Mouse (Mus musculus) B cell, adult 2 months (primary cell): Measurements from ENCODE around the gene Ccdc13.

Experiments used
- DNase-seq, 2 experiments: peaks; one replicate each; pipeline ENCODE4 v3.0.0; 2022

The Ccdc13 gene

DNA sequence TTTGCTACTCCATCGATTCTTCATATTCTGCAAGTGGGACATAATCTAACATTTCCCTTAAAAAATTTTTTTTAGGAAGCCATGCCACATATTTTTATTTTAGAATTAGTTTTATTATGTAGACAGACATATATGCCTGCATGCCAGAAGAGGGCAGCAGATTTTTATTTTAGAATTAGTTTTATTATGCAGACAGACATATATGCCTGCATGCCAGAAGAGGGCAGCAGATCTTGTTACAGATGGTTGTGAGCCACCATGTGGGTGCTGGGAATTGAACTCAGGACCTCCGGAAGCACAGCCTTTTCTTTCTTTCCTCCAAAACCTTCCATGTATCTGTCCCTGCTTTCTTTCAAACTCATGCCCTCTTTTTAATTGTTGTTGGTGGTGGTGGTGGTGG is 3.7 kb upstream of the Ccdc13 start:
- peak in 1 of 2 experiments; percentile 14 for DNase-seq

DNA sequence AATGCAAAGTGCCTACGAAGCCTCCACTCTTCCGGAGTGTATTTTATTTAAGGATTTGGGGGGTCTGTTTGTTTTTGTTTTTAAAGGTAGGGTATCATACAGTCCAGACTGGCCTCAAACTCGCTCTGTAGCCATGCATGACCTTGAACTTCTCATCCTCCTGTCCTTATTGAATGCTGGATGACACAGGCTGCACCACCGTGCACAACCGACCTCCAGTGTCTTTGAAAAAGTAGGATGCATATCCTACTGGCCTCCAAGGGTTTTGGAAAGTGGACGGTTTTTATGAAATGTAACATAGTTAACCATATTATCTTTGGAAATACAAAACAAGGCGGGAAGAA is 333 bp upstream of the Ccdc13 start:
- no peak for DNase-seq

DNA sequence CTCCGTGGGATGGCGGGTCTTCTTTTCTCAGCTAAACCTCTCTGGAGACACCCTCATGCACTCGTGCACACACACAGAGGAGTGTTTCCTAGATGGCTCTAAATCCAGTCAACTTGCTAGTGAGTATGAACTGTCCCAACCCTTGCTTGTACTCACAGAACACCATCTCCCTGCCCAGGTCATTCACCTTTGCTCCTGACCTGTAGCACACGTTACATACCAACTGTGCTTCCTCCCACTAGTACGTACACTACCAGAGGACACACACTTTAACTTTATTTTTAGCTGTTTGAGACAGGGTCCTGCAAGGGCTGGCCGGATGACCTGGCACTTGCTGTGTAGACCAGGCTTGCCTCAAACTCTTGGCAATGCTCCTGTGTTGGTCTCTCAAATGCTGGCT is 1.3 kb downstream of the Ccdc13 start:
- no peak for DNase-seq

- no peak for DNase-seq
These were observed 5.4 kb downstream of the Ccdc13 start for GRCm38 (mm10) chr9:121833825-121834224.

DNA sequence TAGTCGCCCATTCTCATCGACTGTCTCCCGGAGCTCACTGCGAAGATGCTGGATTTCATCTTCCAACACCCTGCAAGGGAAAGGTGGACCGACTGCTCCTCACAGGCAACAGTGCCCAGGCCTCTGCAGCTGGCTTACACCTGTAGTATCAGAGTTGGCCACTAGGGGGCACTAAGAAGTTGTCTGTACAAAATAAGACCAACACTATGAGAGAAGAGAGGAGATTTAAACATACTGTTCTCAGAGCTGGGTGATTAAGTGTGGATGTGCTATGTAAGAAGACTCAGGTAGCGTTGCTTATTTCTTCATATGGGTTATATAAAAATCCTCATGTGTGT is 8.3 kb downstream of the Ccdc13 start:
- peak; percentile 86 to 89 for DNase-seq

DNA sequence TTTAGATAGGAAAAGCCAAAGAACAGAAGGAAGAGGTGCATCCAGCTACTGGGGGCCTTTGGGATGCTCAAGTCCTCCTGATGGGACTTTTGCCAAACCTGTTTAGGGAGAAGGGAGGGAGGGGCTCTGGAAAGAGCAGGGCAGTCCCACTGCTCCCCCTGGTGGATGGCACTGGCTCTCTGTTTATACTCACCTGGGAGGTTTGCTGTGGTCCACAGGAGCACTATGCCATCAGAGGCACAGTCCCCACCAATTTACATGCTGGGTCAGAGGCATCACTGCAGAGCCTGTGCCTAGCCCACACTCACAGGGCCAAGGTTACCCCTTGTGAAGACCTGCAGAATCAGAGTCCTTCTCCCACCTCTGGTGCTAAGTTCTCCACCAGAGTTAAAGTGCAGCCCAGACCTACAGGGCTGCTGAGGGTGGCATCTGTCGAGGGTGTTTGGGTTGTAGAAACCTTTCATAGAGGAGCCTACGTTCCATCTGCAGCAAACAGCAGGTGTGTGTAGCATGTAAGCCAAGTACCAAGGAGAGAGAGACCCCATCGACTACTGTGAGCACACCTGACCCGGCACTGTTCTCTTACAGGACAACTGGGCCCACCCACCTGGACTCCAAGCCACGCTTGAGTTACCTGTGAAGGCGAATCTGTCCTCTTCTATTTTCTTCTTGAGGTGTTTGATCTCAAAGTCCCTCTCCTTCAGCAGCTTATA is 8.9 kb downstream of the Ccdc13 start:
- peak; percentile 55 to 57 for DNase-seq

GRCm38 (mm10) chr9:121829270-121829992 is 9.8 kb downstream of the Ccdc13 start:
- no peak for DNase-seq

DNA sequence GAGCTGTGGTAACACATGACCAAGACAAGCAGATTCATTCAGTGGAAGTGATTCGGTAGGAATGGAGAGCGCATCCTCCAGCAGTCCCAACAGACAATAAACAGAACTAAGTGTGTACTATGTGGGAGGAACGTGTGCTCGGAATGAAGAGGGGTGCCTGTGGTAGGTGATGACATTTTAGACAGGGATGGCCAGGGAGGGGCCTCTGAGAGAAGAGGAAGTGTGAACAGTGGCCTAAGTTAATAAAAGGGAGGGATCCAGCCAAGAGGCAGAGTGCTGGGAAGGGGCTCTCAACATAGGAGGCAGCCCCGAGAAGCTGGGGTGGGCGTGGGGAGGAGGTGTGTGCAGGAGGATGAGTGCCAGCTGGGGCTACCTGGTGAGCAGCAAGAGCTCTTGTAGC is 10.9 kb downstream of the Ccdc13 start:
- no peak for DNase-seq

DNA sequence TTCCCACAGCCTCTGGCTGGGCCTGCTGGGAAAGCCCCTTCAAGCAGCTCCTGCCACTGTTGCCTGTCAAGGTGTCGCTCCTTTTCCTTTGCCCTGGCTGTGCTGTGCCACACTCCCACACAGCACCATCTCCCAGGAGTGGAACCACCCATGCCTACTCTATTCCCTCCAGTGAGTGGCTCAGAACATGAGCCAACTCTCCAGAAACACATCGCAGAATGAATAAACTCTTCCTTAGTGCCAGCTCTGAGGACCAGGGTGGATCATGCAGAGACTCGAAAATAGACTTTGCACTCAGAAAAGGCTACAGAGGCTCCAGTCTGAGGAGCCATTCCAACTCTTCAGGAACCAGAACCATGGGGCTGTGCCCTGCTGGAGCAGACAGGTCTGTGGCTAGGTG is 12.9 kb downstream of the Ccdc13 start:
- no peak for DNase-seq

DNA sequence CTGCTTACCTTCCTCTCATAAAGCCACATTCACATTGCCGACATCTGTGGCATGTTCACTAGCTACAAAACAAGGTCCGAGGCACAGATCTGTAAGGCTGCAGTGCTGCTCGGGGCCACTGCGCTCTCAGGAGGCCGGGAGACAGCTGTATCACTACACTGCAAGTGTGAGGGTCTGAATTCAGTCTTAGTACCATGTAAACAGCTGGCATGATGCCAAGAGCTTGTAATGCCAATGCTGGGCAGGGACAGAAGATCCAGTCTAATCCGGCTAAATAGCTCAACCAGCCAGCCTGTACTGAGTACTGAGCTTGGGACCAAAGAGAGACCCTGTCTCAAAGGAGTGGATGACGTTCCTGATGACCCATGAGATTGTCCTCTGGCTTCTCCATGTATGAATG is 15.3 kb downstream of the Ccdc13 start:
- no peak for DNase-seq

DNA sequence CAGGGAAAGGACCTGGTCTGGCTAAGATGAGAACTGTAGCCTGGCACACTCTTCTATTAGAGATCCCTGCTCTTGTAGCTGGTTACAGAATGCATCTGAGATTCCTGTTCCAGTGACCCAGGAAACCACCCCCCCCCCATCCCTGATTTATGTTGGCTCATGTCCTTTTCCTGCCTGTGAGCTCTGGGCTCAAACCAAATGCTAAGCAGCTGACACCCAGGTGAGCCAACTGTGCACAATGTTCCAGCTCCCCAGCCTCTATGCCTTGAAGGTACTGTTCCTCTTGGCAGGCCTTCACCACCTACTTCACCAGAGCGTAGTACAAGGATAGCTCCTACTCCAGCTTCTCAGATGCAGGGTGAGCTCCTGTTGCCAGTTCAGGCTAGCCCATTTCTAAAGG is 16.2 kb downstream of the Ccdc13 start:
- DNase-seq = no peak

DNA sequence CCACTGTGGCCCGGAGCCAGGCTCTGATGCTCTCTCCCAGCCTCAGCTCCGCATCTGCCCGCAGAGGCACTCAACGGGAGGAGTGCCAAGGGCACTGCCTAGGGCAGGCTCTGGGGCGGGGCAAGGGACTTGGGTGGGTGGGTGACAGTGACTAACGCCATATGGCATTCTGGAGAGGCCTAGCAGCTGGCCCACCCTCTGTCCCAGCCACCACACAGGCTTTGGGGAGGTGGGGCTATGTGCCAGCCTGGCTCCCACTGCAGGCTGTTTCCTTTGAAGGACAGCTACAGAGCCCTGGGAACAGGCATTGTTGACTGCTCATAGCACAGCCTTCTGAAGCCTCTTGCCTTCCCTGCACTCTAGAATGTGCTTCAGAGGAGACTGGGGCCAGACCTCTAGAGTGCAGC is 16.7 kb downstream of the Ccdc13 start:
- DNase-seq = no peak

- DNase-seq = no peak
These were observed 18.5 kb downstream of the Ccdc13 start for GRCm38 (mm10) chr9:121820765-121821164.

DNA sequence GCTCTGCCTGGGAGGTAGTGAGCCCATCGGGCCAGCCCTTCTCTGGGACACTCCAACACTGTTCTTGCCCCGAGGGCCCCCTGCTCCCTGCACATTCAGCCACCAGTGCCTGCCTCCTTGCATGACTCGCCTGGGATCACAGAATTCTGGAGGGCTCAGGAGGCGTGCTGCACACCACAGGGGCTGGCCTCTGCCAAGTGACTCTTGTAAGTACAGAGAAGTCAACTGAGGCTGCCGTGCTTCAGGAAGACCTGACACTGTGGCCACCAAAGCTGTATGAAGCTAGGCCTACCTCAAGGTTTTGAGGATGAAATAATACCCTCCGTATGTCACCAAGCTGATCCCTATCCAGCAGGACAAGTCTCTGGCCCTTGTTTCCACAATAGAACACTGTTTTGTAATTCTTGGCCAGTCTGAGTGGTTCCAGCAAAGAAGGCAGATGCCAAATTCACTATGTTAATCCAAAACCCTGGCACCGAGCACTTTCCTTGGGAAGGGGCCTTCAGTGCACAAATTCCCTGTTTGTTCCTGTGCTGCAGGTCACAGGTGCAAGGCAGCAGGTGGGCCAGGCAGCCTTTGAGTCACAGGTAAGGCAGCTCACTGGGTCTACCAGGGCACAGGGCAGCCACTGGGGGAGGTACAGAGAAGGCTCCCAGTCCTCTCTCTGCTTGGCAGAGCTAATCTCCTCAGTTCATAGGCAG is 19.3 kb downstream of the Ccdc13 start:
- no peak for DNase-seq

- no peak for DNase-seq
These were observed 20.0 kb downstream of the Ccdc13 start for GRCm38 (mm10) chr9:121819073-121819770.

DNA sequence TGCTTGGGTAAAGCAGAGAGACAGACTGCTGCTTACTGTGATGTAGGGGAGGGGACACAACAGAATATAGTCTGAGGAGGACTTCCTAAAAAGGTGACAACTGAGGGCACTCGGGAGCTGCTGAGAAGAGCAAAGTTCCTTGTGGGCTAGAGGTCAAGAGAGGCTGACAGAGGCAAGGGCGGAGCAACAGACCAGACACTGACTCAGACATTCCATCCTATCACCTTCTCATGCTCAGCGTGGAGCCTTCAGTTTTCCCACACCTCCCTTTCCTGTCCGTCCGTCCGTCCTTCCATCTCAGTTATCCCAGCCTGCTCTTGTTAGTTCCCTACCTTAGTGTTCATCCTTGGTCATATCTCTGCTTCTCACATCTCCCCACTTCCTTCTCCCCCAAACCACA is 24.1 kb downstream of the Ccdc13 start:
- no peak for DNase-seq

- no peak for DNase-seq
These were observed 29.0 kb downstream of the Ccdc13 start for GRCm38 (mm10) chr9:121810081-121810821.

DNA sequence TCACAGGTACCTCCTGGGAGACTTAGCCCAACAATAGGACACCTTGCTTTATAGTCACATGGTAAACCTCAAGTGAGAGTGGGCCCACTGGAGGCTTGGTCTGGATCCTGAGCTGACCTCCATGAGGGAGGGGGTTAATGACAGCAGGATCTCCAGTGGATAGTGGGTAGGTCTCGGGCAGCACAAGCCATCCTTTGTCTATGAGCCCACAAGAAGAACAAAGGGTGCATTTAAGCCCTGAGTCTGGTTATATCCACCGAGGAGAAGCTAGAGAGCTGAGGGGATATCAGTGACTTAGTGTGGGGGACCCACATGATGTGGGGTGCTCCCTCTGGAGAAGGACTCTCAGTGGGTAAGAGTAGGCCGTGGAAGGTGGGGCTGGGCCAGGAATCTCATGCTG is 30.8 kb downstream of the Ccdc13 start:
- no peak for DNase-seq

- no peak for DNase-seq
These were observed 31.3 kb downstream of the Ccdc13 start for GRCm38 (mm10) chr9:121807947-121808346.

DNA sequence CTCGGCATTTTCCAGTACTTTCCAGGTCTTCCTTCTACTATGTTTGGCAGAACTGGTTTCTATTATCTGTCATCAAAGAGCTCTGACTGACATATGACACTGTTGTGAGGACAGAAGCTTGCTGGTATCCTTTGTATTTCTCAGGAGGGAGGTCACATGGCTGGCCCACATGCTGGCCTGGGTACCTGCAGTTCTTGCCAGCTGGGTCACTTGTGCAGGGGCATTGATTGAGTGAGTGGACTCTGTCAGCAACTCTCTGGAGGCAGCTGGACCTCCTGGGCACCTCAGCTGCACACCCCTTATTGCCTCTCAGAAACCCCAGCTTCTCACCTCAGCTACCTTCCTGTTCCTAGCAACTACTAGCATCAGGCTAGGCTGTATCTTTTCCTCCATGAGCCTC is 31.7 kb downstream of the Ccdc13 start:
- no peak for DNase-seq

GRCm38 (mm10) chr9:121802747-121803146 is 36.5 kb downstream of the Ccdc13 start:
- no peak for DNase-seq

DNA sequence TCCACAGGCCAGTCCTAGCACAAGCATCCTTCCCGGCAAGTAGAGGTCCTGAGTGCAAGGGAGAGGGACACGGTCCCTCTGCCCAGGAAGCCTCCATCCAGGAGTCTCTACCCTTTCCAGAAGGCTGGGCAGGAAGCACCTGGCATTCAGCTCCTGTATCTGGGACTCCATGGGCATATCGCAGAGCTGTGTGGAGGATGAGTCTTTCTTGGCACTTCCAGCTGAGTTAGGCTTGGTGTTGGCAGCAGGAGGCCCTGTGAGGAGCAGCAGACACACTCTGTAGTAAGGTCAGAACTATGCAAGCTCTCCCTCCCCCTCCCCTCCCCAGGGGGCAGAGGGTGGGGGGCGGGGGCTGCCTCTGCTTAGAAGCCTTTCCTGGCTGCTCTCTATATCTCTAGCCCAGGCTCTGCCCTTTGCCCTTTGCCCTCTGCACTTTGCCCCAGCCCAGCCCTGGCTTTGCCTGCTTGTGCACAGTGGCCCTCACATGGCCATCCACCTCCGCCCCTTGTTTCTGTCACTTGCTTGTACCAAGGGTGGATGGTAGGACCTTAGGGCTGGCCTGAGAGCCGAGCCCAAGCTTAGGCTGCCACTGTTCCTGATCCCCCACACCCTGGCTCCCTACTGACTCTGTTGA is 40.3 kb downstream of the Ccdc13 start:
- no peak for DNase-seq
